Mouse (Mus musculus) telencephalon, adult 2 months (tissue): Measurements from ENCODE around the gene Srrm4.

Experiments
- DNase-seq: peaks from one replicate; pipeline ENCODE4 v3.0.0-alpha.2; 2011; ENCODE audit warnings: low read depth, low spot score

The Srrm4 gene

DNA sequence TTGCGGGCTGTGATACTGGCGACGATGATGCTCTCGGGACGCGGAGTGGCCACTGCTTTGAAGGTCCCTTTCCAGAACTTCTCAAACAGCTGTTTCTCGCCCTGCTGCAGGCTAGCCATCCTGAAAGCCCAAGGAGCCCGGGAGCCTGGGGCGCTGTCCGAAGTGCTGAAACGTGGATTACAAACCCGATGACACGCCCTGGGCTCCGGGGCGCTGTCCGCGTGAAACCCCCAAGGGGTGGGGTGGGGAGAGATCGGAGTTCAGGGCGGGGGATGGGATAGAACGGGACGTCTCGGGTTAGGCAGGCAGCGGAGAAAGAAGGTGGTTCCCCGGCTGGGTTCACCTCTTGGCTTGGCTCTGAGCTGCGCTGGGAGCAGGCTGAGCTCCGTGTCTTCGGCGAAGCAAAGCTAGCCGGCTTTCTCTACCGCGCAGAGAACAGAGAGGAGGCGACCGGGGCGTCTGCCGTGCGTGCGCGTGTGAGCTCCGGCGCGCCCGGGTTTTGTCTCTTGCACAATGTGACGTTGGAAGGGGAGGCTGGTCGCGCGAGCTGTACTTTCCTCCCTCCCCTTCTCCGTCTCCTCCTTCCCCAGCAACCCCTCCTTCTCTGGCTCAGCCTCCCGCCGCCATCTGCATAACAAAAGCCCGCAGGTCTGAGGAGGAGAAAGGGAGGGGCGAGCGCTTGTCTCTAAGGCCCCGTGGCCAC, at the start of gene Srrm4:
Gene Srrm4 (minus strand): TSS at position 472 of the 703 bp plus-strand sequence.
- peak; percentile 94 for DNase-seq

GRCm38 (mm10) chr5:116592801-116593430, 1.3 kb upstream of the Srrm4 start:
- DNase-seq = peak; percentile 44

DNA sequence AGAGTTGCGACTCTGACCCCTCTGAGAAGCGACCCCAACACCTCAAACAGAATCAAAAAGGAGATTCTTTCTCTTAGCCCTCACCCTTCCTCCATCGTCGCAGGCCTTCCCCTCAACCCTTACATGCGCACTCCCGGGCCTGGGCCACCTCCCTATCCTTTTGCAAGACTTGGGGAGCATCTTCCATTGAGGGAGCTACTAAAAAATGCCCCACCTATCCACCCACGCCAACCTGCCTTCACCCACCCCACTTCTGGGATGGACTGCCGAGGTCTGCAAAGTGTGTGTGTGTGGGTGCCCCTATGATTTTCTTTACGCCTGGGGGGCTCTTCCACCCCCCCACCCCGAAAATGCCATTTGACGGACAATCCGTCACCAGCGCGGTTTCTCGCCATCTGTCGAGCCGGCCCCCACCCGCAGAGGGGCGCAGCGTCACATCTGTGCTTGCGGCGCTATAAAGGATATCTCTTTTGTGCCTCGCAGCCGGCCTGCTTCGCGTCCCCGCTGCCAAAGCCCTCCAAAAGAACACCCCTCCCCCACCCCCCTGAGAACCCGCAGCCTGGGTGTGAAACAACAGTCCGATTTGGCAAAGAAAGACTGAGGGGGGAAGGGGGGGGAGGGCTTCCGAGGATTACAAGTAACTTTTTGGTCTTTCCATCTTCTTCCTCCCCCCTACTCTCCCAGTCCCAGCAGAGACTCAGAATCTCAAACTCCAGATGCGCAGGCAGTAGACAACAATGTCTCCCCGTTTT, 608 bp upstream of the Srrm4 start:
- DNase-seq = no peak

- DNase-seq = no peak
These were observed 919 bp downstream of the Srrm4 start for GRCm38 (mm10) chr5:116590698-116591097.

DNA sequence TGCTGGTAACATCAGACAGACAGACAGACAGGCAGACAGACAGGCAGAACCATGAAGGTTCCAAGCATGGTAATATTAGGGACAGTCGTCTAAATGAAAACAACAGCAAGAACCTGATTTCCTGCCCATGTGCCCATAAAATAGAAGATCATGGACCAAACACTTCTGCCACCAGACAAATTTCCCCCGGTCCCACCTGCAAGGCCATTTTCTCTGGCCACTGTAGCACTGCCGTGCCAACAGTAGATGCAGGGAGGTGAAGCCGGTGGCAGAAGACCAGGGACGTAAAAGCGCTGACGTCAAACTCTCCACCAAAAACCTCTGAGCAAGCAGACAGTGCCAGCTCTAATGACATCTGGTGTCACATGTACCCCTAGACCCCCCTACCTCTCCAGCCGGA, 2.0 kb downstream of the Srrm4 start:
- no peak for DNase-seq

- no peak for DNase-seq
These were observed 2.8 kb downstream of the Srrm4 start for GRCm38 (mm10) chr5:116588836-116589235.

DNA sequence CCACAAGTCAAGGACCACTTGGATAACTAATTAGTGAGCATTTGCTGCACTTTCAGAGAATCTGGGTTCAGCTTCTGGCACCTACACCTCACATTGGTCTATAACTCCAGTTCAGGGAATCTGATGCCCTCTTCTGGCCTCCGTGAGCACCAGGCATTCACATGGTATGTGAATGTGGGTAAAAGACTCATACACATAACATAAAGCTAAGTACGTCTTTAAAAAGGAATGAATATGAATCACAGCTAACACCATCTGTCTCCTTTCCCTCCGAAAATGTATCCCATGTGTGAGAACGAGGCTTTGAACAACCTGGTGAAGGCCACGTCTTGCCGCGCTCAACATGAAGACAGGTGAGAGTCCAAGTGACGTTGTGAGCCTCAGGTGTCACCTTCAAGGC, 12.1 kb downstream of the Srrm4 start:
- no peak for DNase-seq

GRCm38 (mm10) chr5:116577082-116577481, 14.5 kb downstream of the Srrm4 start:
- no peak for DNase-seq

DNA sequence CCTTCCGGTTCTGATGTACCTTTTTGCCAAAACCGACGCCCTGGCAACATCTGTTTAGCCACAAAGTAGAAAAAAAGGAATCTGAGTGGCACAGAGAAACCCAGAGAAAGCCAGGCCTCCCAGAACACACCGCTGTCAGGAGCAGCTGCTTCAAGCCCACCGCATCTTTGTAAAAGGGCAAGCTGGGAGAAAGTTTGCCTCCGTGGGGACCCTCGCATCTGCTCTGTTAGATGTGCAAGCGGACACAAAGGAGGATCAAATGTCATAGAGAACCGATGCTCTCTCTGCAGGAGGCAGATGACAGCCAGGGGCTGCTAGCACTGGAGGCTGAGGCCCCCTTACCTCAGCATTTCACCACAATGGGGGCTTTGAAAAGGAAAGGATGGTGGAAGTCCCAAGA, 18.3 kb downstream of the Srrm4 start:
- no peak for DNase-seq

DNA sequence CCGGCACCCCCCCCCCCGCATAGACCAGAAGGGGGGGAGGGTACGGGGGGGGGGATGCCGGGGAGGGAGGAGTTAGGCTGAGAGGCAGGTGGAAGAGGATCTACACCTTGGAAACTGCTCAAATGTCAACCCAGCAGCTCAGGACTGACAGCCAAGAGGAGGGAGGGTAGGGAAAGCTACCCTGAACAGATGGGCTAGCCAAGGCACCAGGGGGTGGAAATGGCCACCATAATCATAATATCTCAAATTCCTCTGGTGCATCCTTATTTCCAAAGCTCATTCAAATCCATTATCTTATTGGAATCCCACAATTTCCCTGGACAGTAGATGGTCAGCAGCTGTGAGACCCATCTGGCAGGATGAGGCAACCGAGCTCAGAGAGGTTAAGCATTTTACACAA, 19.7 kb downstream of the Srrm4 start:
- no peak for DNase-seq

DNA sequence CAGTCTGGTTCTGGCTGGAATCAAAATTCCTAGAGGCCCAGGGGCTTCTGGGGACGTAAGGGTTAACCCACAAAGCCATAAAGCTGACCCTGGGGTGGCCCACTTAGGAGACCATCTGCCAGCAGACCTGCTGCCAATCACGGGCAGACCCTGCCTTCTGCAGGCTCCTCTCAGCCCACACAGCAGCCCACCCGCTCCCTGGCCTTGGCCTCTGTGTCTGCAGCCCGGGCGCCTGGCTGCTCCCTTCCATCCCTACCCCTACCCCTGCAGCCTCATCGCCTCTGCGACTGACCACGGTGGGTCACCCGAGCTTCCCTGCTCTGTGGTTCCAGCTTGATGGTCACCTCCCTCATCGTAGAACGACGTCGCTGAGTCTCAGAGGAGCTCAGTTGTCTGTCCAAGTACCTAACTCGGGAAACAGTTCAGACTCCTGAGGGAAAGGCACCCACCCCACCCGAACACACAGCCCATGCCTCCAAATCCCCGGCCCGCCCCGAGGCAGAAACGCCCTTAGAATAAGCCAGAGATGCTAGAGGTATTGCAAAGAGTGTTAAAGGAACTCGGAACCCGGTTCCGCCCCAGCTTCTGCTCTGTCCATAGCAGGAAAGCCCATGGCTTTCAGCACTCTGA, 20.3 kb downstream of the Srrm4 start:
- DNase-seq = no peak

- no peak for DNase-seq
These were observed 21.1 kb downstream of the Srrm4 start for GRCm38 (mm10) chr5:116570566-116570965.

DNA sequence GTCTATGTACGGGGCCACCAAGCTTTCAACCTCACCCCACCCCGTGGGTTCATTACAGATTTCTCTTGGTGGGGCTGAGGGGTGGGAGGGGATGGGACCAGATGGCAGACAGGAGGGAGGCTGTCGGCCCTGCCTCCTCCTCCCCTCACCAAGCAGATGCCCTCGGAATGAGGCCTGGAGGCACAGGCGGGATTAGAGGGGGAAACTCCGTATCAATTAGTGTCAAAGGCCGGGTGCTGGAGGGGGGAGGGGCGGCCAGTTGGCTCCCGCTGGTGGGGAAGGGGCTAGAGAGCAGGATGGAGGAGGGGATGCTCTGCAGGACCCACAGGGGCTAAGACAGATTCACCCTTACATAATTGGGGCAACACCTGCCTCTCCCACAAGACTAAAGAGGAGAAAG, 22.0 kb downstream of the Srrm4 start:
- no peak for DNase-seq

- DNase-seq = no peak
These were observed 23.6 kb downstream of the Srrm4 start for GRCm38 (mm10) chr5:116568050-116568449.

GRCm38 (mm10) chr5:116567298-116567697, 24.3 kb downstream of the Srrm4 start:
- no peak for DNase-seq

DNA sequence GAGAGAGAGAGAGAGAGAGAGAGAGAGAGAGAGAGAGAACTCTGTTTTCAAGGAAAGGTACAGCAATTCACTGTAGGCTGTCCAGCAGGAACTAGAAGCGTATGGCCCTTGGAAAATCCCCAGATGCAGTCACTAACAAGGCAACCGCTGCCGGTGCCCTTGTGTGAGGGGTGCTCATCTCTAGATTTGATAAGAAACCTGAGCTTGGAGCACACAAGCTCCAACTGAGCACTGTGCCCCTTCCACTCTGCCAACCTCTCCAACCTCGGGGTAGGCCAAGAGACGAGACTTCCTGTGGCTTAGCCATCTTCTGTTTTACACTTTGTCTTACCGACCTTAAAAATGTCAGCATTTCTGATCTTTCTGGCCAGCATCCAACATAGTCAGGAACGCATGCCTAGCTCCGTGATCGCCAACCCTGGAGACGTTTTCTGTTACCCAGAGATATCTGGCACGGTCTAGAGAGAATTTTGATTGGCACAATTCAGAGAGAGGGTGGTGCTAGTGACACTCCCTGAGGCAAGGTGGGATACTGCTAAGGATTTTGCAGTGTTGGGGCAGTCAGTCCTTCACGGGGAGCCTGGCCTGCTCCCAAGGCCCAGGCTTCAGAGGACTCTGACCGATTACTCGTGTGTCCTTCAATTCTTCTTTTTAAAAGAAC, 25.1 kb downstream of the Srrm4 start:
- DNase-seq = no peak

GRCm38 (mm10) chr5:116565573-116565972, 26.0 kb downstream of the Srrm4 start:
- no peak for DNase-seq

GRCm38 (mm10) chr5:116564391-116564790, 27.2 kb downstream of the Srrm4 start:
- DNase-seq = no peak

GRCm38 (mm10) chr5:116563713-116564112, 27.9 kb downstream of the Srrm4 start:
- DNase-seq = no peak

GRCm38 (mm10) chr5:116559091-116559490, 32.5 kb downstream of the Srrm4 start:
- peak; percentile 72 for DNase-seq

- DNase-seq = no peak
These were observed 35.0 kb downstream of the Srrm4 start for GRCm38 (mm10) chr5:116556614-116557013.

GRCm38 (mm10) chr5:116553868-116554267, 37.7 kb downstream of the Srrm4 start:
- DNase-seq = no peak
